Mouse (Mus musculus): ENCODE data around the gene Uchl4. TPM values are rescaled to one million over a fixed set of nuclear protein-coding genes. Genes with fewer than 3 reads are reported as not detected.

Gene Uchl4
- polyA plus RNA-seq, 1 experiment, result not detected

- DNase-seq, result no peak
- TF ChIP-seq CTCF (IDR thresholded peaks at IDR 0.05; ENCODE audit: insufficient read depth, low read length) (no peak), POLR2A (IDR thresholded peaks at IDR 0.05; ENCODE audit: borderline replicate concordance, extremely low read depth, low read depth, low read length) (no peak)
- H3K4me3 ChIP-seq (replicated peaks; ENCODE audit: extremely low read depth, low read depth, low read length), result no peak overlapping the region
Measured at GRCm38 (mm10) chr9:64225805-64226204, 9.2 kb upstream of the Uchl4 start.

DNA sequence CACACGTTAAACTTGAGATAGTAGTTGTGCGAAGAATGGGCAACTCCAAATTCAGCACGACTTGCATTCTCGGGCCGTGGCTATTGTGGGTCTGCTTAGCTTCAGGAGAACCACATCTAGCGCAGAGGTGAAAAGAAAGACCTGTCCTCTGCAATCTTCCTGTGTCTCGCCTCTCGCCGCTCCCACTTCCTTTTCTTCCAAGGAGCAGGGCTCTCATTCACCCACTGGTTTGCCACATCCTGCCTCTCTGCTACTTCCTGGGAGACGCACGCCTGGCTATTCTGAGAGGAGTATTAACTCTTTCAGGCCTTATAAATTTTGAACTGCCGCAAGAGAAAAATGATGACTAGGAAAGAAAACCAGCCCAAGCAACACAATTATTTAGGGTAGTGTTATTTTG, 7.3 kb upstream of the Uchl4 start:
- 41% methylated on average over 12 of the region's 12 CpGs for WGBS
- H3K4me3 ChIP-seq (replicated peaks; ENCODE audit: extremely low read depth, low read depth, low read length), result no peak overlapping the region
- DNase-seq, result no peak
- peaks cover 11% of the 10 kb centered on the region; the same call in 1 of the 2 replicates for H3K4me1 ChIP-seq (ENCODE audit: control insufficient read depth, insufficient read depth, low read length)
- no peak for TF ChIP-seq CTCF (IDR thresholded peaks at IDR 0.05; ENCODE audit: insufficient read depth, low read length)
- no peak for TF ChIP-seq POLR2A (IDR thresholded peaks at IDR 0.05; ENCODE audit: borderline replicate concordance, extremely low read depth, low read depth, low read length)

More at GRCm38 (mm10) chr9:64225805-64226204, 9.2 kb upstream of the Uchl4 start:
- peaks cover 6% of the 10 kb centered on the region for H3K4me1 ChIP-seq (ENCODE audit: control insufficient read depth, insufficient read depth, low read length)

- H3K4me1 ChIP-seq (ENCODE audit: control insufficient read depth, insufficient read depth, low read length), result peaks cover 14% of the 10 kb centered on the region; the same call in 1 of the 2 replicates
- no peak for DNase-seq
- no peak for TF ChIP-seq POLR2A (IDR thresholded peaks at IDR 0.05; ENCODE audit: borderline replicate concordance, extremely low read depth, low read depth, low read length)
- TF ChIP-seq CTCF (IDR thresholded peaks at IDR 0.05; ENCODE audit: insufficient read depth, low read length), result no peak
- H3K4me3 ChIP-seq (replicated peaks; ENCODE audit: extremely low read depth, low read depth, low read length), result no peak overlapping the region
Measured at GRCm38 (mm10) chr9:64228972-64229371, 6.0 kb upstream of the Uchl4 start.

DNA sequence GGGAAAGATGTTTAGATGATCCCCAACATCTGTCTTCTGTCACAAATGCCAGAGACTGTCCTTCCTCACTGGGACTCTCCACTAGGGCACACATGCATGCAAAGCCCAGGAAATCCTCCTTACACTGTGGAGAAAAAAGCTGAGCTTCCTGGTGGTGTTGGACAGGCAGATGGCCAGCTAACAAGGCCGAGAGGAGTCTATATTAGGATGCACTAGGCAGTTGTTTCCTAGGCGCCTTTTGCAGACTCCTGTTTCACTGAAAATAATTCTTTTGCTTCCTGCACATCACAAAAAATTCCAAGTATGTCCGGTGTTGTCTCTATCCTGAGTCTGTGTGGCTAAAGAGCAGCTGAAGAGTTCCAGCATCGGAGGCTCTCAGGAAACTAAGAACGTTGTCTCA, 3.8 kb upstream of the Uchl4 start:
- TF ChIP-seq CTCF (IDR thresholded peaks at IDR 0.05; ENCODE audit: insufficient read depth, low read length) (no peak), POLR2A (IDR thresholded peaks at IDR 0.05; ENCODE audit: borderline replicate concordance, extremely low read depth, low read depth, low read length) (no peak)
- peaks cover 15% of the 10 kb centered on the region; the same call in 1 of the 2 replicates for H3K4me1 ChIP-seq (ENCODE audit: control insufficient read depth, insufficient read depth, low read length)
- DNase-seq, result no peak
- WGBS, result 33% methylated on average over 5 of the region's 5 CpGs
- H3K4me3 ChIP-seq (replicated peaks; ENCODE audit: extremely low read depth, low read depth, low read length), result no peak overlapping the region

GRCm38 (mm10) chr9:64231674-64232073, 3.3 kb upstream of the Uchl4 start:
- Histone ChIP-seq H3K4me1 (ENCODE audit: control insufficient read depth, insufficient read depth, low read length) (peaks cover 15% of the 10 kb centered on the region; the same call in 1 of the 2 replicates), H3K4me3 (replicated peaks; ENCODE audit: extremely low read depth, low read depth, low read length) (no peak overlapping the region)
- no peak for DNase-seq
- no peak for TF ChIP-seq POLR2A (IDR thresholded peaks at IDR 0.05; ENCODE audit: borderline replicate concordance, extremely low read depth, low read depth, low read length)
- 68% methylated on average over 3 of the region's 3 CpGs for WGBS

- DNase-seq, result no peak
- Histone ChIP-seq H3K4me3 (replicated peaks; ENCODE audit: extremely low read depth, low read depth, low read length) (no peak overlapping the region), H3K4me1 (ENCODE audit: control insufficient read depth, insufficient read depth, low read length) (peaks cover 15% of the 10 kb centered on the region; the same call in 1 of the 2 replicates)
- TF ChIP-seq CTCF (IDR thresholded peaks at IDR 0.05; ENCODE audit: insufficient read depth, low read length), result no peak
- no peak for TF ChIP-seq POLR2A (IDR thresholded peaks at IDR 0.05; ENCODE audit: borderline replicate concordance, extremely low read depth, low read depth, low read length)
- 43% methylated on average over 9 of the region's 9 CpGs for WGBS
Measured at GRCm38 (mm10) chr9:64232257-64232957, 2.6 kb upstream of the Uchl4 start.

DNA sequence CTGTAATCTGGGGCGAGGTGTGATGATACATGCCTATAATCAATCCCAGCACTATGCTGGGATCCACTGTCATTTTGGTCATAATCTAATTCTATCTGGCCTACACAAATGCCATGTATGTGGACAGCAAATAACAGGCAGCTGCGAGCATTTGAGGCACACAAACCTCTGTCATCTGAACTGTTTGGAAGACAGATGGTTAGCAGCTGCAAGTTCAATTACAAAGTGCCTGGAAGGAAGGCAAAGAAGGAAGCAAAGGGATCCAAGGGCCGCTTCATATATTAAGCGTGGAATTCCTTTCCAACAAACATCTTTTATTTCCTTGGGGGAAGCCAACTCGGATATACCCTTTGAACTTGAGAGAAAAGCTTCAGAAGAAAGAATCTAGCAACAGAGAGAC, 1.3 kb upstream of the Uchl4 start:
- TF ChIP-seq CTCF (IDR thresholded peaks at IDR 0.05; ENCODE audit: insufficient read depth, low read length) (no peak), POLR2A (IDR thresholded peaks at IDR 0.05; ENCODE audit: borderline replicate concordance, extremely low read depth, low read depth, low read length) (no peak)
- WGBS, result 53% methylated on average over 5 of the region's 5 CpGs
- no peak for DNase-seq
- no peak overlapping the region for H3K4me3 ChIP-seq (replicated peaks; ENCODE audit: extremely low read depth, low read depth, low read length)
- H3K4me1 ChIP-seq (ENCODE audit: control insufficient read depth, insufficient read depth, low read length), result peaks cover 11% of the 10 kb centered on the region; the same call in 1 of the 2 replicates

DNA sequence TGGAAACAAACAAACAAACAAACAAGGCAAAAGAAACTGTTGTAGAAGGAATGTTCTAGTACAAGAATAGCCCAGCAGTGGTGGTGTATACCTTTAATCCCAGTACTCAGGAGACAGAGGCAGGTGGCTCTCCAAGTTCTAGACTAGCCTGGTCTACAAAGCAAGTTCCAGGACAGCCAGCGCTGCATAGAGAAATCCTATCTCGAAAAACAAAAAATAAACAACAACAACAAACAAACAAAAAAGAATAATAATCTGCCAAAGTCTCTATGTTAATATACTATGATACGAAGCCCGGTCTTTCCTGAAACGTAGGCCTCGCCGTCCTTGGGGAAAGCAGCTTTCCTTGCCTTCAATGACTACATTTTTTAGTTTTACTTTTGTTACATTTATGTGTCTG, 1.1 kb downstream of the Uchl4 start:
- Histone ChIP-seq H3K4me3 (replicated peaks; ENCODE audit: extremely low read depth, low read depth, low read length) (no peak overlapping the region), H3K4me1 (ENCODE audit: control insufficient read depth, insufficient read depth, low read length) (peaks cover 14% of the 10 kb centered on the region; the same call in 1 of the 2 replicates)
- no peak for DNase-seq
- TF ChIP-seq POLR2A (IDR thresholded peaks at IDR 0.05; ENCODE audit: borderline replicate concordance, extremely low read depth, low read depth, low read length) (no peak), CTCF (IDR thresholded peaks at IDR 0.05; ENCODE audit: insufficient read depth, low read length) (no peak)
- 97% methylated on average over 7 of the region's 7 CpGs for WGBS

GRCm38 (mm10) chr9:64240116-64240515, 5.1 kb downstream of the Uchl4 start:
- WGBS, result 51% methylated on average over 2 of the region's 2 CpGs
- TF ChIP-seq POLR2A (IDR thresholded peaks at IDR 0.05; ENCODE audit: borderline replicate concordance, extremely low read depth, low read depth, low read length) (no peak), CTCF (IDR thresholded peaks at IDR 0.05; ENCODE audit: insufficient read depth, low read length) (no peak)
- Histone ChIP-seq H3K4me1 (ENCODE audit: control insufficient read depth, insufficient read depth, low read length) (peaks cover 7% of the 10 kb centered on the region; the same call in 1 of the 2 replicates), H3K4me3 (replicated peaks; ENCODE audit: extremely low read depth, low read depth, low read length) (no peak overlapping the region)
- DNase-seq, result no peak

GRCm38 (mm10) chr9:64240681-64241080, 5.7 kb downstream of the Uchl4 start:
- DNase-seq, result no peak
- H3K4me1 ChIP-seq (ENCODE audit: control insufficient read depth, insufficient read depth, low read length), result peaks cover 7% of the 10 kb centered on the region; the same call in 1 of the 2 replicates
- TF ChIP-seq POLR2A (IDR thresholded peaks at IDR 0.05; ENCODE audit: borderline replicate concordance, extremely low read depth, low read depth, low read length) (no peak), CTCF (IDR thresholded peaks at IDR 0.05; ENCODE audit: insufficient read depth, low read length) (no peak)
- WGBS, result 42% methylated on average over 8 of the region's 8 CpGs
- H3K4me3 ChIP-seq (replicated peaks; ENCODE audit: extremely low read depth, low read depth, low read length), result no peak overlapping the region
